Mouse (Mus musculus): ENCODE data around the gene Chd4.
A peak's percentile ranks its signal among the peaks of the same experiment; 100 is the strongest.

DNA sequence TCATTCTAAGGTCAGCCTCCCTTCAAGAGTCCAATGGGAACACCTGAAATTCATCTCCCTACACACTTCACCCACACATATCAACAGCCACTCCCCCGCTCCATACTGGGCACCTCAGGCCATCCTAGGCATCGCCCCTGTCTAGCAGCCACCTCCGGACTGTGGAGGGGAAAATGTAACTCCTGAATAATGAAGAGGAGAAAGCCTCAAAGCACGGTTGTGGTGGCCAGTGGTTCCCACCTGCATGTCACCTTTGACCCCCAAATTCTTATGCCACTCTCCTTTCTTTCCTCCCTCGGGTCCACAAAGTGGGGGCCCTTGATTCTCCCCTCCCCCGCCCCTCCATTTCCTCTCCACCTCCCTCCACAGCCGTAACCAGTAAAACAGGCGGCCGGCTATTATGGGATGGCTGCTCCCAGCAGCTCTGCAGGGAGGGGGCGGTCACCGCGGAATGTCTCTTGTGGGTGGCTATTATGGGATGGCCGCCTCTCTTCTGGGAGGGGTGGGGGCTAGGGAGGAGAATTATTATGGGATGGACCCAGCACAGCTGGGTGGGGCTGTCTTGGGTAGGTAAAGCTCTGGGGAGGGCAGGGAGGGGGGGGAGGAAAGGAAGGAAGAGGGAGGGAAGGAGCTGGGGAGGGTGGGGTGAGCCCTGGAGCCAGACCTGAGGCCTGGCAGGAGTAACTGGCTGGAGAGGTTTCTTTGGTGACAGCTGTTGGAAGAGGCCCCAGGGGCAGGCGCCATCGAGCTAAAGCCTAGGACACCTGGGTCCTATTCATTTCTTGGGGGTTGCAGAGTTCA lies 6.1 kb upstream of the Chd4 start:
- TF ChIP-seq CTCF (IDR thresholded peaks at IDR 0.05; ENCODE audit: low read depth, low read length): no peak
- TF ChIP-seq POLR2A (IDR thresholded peaks at IDR 0.05; ENCODE audit: insufficient read depth, low read length): peak; percentile 15

Measured in ES-Bruce4 (cell line).